Mouse (Mus musculus) lung, embryonic 14.5 days (tissue): ENCODE measurements around the gene Mapt. TPM values are rescaled to one million over a fixed set of nuclear protein-coding genes. Genes with fewer than 3 reads are reported as not detected.
"Not testable (repeated sequence)": the region's sequence is repeated elsewhere in the genome, so short reads cannot be mapped to it uniquely, and the experiment has no call there.

ENCODE experiments used
- ATAC-seq: fragments of 200-750 bp; cut with Nextera tagmentation; 2 replicates; pipeline ENCODE4 v1.8.0; 2017; ENCODE audit warnings: mild to moderate bottlenecking, moderate TSS enrichment, moderate library complexity; ENCODE audit not compliant: insufficient read depth
- DNase-seq: peaks from one replicate; pipeline ENCODE4 v3.0.0-alpha.2; 2015
- H3K27ac ChIP-seq: fragments of 300-500 bp; sonication (generic); 2 replicates; pipeline ENCODE4 v1.5.1; 2014; ENCODE audit warnings: low read depth, mild to moderate bottlenecking, moderate library complexity
- H3K27me3 ChIP-seq: fragments of 300-500 bp; sonication (generic); 2 replicates; pipeline ENCODE4 v1.6.1; 2014; ENCODE audit warnings: low read length, control low read depth; ENCODE audit not compliant: insufficient read depth
- H3K36me3 ChIP-seq: fragments of 300-500 bp; sonication (generic); 2 replicates; pipeline ENCODE4 v1.6.1; 2014; ENCODE audit warnings: control low read depth; ENCODE audit not compliant: insufficient read depth
- H3K4me1 ChIP-seq: fragments of 300-500 bp; sonication (generic); 2 replicates; pipeline ENCODE4 v1.6.1; 2014; ENCODE audit warnings: antibody characterized with exemption, control low read depth; ENCODE audit not compliant: insufficient read depth
- H3K4me2 ChIP-seq: fragments of 300-500 bp; sonication (generic); 2 replicates; pipeline ENCODE4 v1.6.1; 2014; ENCODE audit warnings: mild to moderate bottlenecking
- H3K4me3 ChIP-seq: fragments of 300-500 bp; sonication (generic); 2 replicates; pipeline ENCODE4 v1.5.1; 2014; ENCODE audit warnings: low read depth, low read length
- H3K9ac ChIP-seq: fragments of 300-500 bp; sonication (generic); 2 replicates; pipeline ENCODE4 v1.6.1; 2014
- H3K9me3 ChIP-seq: fragments of 300-500 bp; sonication (generic); 2 replicates; pipeline ENCODE4 v1.6.1; 2016; ENCODE audit warnings: low read depth, low read length, control low read depth
- CTCF ChIP-seq: IDR thresholded peaks from 2 replicates; pipeline ENCODE4 v1.5.1; 2016; ENCODE audit warnings: antibody characterized with exemption, low read depth
- WGBS: fragments of 180-500 bp; shearing (Covaris S2); extraction: QIAGEN DNeasy Blood & Tissue Kit; methylation state at CpG from one replicate; pipeline ENCODE4 v1.1.7; 2014; 5-methylcytosine and 5-hydroxymethylcytosine counted together
- polyA plus RNA-seq: library from polyadenylated mRNA; unstranded; fragments of >200 nt; fragmentation: Nextera tagmentation; extraction: Ambion mirVana; gene quantifications from 2 replicates; pipeline ENCODE4 v1.2.1, GENCODE M21; 2014

The Mapt gene
- polyA plus RNA-seq, 1 experiment from 2014 or later, result 2.5 TPM

DNA sequence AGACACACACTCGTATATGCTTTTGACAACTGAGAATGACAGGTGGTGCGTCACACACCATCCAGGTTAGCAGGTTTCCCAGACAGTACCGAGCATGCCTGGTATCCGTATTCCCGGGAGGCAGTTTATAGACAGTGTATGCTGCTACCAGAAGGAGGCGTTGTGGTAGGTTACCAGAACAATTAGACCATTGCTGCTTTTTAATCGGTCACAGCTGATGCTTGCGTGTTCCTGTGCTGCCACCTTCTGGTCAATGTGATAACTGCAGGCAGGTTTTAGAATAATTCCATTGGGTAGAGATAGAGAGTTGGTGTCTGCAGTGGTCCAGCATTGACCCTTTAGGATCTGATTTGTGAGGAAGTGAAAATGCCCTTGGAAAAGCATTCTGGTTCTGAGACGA lies 35.4 kb upstream of the Mapt start:
- H3K4me1 ChIP-seq, result no peaks in the 10 kb centered on the region
- H3K4me3 ChIP-seq, result no peak overlapping the region
- no peak overlapping the region for H3K9ac ChIP-seq
- no peaks in the 10 kb centered on the region for H3K9me3 ChIP-seq
- H3K27me3 ChIP-seq, result no peaks in the 10 kb centered on the region
- peak; percentile 95 for TF ChIP-seq CTCF
- WGBS, result 8% methylated on average over 9 of the region's 9 CpGs
- no peak overlapping the region for H3K27ac ChIP-seq
- peak; percentile 93 for DNase-seq
- H3K4me2 ChIP-seq, result no peak overlapping the region
- H3K36me3 ChIP-seq, result no peaks in the 10 kb centered on the region
- peak; percentile 17; the same call in 1 of the 2 replicates for ATAC-seq

DNA sequence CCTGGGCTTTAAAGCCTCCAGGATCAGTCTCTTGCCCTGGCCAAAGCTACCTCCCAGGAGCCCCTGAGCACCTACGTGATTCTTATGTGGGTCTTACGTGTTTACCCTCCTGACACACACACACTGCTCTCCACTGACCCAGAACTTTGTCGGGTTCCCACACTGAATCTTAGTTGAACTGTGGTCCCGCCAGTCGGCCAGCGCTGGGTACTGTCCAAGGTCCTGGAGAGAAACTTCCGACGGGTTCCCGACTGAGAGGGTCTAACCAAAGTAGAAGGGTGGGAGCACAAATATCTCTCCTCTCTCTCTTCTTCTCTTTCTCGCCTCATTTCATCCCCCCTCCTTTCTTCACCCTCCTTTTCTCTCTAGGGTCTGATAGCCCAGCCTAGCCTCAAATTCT lies 33.3 kb upstream of the Mapt start:
- DNase-seq (peak; percentile 84), ATAC-seq (no peak)
- Histone ChIP-seq H3K9me3 (no peaks in the 10 kb centered on the region), H3K27me3 (no peaks in the 10 kb centered on the region), H3K4me2 (no peak overlapping the region), H3K36me3 (no peaks in the 10 kb centered on the region), H3K9ac (no peak overlapping the region), H3K4me1 (no peaks in the 10 kb centered on the region), H3K27ac (no peak overlapping the region), H3K4me3 (no peak overlapping the region)
- TF ChIP-seq CTCF, result no peak
- 4% methylated on average over 10 of the region's 10 CpGs for WGBS

DNA sequence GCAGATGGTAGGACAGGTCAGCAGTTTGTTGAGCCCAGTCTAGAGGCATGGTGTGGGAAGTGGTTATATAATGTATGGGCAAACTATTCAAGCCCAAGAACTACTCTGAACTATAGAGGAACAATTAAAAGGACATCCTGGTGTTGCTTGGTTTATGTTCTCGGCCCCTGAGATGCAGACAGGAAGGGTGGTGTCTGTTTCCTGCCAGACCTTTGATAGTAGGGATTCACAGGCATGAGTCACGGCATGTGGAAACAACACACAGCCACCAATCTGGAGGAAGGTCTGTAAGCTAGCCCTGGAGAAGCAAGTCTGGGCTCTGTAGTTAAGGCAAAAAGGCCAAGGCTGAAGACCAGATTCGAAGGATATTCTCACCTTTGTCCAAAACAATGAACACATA lies 27.9 kb upstream of the Mapt start:
- Histone ChIP-seq H3K9me3 (no peaks in the 10 kb centered on the region), H3K36me3 (no peaks in the 10 kb centered on the region), H3K4me3 (no peak overlapping the region), H3K27ac (no peak overlapping the region), H3K4me2 (no peak overlapping the region), H3K27me3 (no peaks in the 10 kb centered on the region), H3K4me1 (no peaks in the 10 kb centered on the region), H3K9ac (no peak overlapping the region)
- 68% methylated on average over 3 of the region's 3 CpGs for WGBS
- TF ChIP-seq CTCF, result no peak
- DNase-seq (no peak), ATAC-seq (no peak)

DNA sequence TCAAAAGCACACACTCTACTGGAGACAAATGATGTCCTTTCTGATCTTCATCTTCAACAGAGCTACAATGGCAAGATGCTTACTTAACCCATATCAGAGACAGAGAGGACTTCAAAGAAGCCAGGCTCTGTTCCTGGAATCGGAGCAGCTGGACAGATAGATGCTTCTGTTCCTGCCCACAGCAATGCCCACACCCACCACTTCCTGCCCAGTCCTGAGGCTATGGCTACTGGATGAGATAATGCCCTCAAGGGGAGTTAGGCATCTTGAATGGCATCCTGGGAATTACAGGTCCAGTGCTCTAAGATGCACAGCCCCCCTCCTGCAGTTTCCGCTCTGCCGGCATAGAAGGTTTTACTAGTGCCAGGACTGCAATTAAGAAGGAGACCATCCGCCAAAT lies 24.6 kb upstream of the Mapt start:
- no peaks in the 10 kb centered on the region for H3K27me3 ChIP-seq
- DNase-seq, result no peak
- 75% methylated on average over 4 of the region's 4 CpGs for WGBS
- H3K9me3 ChIP-seq, result no peaks in the 10 kb centered on the region
- no peaks in the 10 kb centered on the region for H3K4me1 ChIP-seq
- H3K27ac ChIP-seq, result no peak overlapping the region
- no peak overlapping the region for H3K9ac ChIP-seq
- no peaks in the 10 kb centered on the region for H3K36me3 ChIP-seq
- TF ChIP-seq CTCF, result no peak
- no peak overlapping the region for H3K4me2 ChIP-seq
- no peak overlapping the region for H3K4me3 ChIP-seq
- ATAC-seq, result no peak

DNA sequence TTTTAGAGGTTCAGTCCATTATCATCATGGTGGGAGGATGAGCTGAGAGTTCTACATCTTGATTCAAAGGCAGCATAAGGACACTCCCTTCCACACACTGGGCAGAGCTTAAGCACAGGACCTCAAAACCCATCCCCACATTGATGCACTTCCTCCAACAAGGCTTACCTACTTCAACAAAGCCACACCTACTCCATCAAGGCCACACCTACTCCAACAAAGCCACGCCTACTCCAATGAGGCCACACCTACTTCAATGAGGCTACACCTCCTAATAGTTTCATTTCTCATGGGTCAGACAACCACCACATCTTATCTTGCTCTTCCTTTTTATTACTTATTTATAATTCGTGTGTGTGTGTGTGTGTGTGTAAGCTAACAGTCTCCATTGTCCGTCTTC lies 22.1 kb upstream of the Mapt start:
- Histone ChIP-seq H3K27ac (no peak overlapping the region), H3K4me3 (no peak overlapping the region), H3K4me1 (no peaks in the 10 kb centered on the region), H3K27me3 (no peaks in the 10 kb centered on the region), H3K9ac (no peak overlapping the region), H3K36me3 (no peaks in the 10 kb centered on the region), H3K9me3 (no peaks in the 10 kb centered on the region), H3K4me2 (no peak overlapping the region)
- 58% methylated on average over 3 of the region's 3 CpGs for WGBS
- no peak for DNase-seq
- no peak for ATAC-seq
- no peak for TF ChIP-seq CTCF

DNA sequence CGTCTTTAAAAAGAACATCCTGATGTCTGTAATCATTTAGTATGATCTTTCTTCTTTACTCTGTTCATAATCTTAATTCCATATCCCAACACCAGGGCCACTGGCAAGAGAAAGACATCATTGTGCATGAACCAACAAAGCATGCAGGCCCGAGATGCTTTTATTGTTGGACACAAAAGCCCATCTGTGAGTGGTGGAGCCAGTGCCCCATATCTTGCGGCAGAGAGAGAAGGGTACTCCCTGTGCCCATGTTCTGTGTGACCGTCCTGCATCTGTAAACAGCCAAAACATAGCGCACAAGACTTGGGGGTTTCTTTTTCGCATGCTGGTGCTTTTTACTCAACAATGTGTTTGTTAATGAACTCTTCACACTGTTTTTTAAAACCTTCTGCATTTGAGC lies 19.9 kb upstream of the Mapt start:
- no peak for ATAC-seq
- Histone ChIP-seq H3K4me1 (no peaks in the 10 kb centered on the region), H3K4me2 (no peak overlapping the region), H3K36me3 (no peaks in the 10 kb centered on the region), H3K27ac (no peak overlapping the region), H3K9me3 (no peaks in the 10 kb centered on the region), H3K4me3 (no peak overlapping the region), H3K27me3 (no peaks in the 10 kb centered on the region), H3K9ac (no peak overlapping the region)
- no peak for TF ChIP-seq CTCF
- 81% methylated on average over 6 of the region's 6 CpGs for WGBS
- DNase-seq, result no peak

DNA sequence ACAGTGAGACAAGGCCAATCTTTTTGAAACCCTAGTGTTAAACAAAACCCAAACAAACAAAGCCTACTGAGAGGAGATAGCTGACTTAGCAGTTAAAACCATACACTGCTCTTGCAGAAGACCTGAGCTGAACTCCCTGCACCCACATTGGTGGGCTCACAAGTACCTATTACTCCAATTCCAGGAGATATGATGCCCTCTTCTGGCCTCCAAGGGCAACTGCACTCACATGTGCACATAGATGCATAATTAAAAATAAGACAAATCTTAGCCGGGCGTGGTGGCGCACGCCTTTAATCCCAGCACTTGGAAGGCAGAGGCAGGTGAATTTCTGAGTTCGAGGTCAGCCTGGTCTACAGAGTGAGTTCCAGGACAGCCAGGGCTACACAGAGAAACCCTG lies 17.1 kb upstream of the Mapt start:
- WGBS, result 91% methylated on average over 5 of the region's 5 CpGs
- not testable (repeated sequence) for H3K9ac ChIP-seq, H3K9me3 ChIP-seq, H3K27ac ChIP-seq, H3K36me3 ChIP-seq, DNase-seq, ATAC-seq, H3K27me3 ChIP-seq, H3K4me1 ChIP-seq, H3K4me2 ChIP-seq, H3K4me3 ChIP-seq

DNA sequence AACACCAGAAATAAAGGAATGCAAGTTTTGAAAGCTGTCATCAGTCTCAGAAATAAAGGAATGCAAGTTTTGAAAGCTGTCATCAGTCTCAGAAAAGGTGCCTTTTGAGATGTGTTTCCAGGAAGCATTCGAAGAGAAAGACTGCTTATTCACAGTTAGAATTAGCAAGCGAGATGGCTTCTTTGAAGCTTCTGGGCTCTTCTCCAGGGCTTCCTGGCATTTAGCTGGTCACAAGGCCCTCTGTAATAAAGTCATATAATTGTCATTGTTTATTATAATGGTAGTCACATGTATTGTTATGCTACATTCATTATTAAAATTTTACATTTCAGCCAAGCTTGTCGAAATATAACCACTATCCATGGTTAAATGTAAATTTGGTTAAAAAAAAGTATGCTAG lies 13.1 kb upstream of the Mapt start:
- no peak for ATAC-seq
- WGBS, result 64% methylated on average over 3 of the region's 3 CpGs

More for the DNA sequence above, 13.1 kb upstream of the Mapt start:
- H3K4me2 ChIP-seq, result no peak overlapping the region
- H3K27me3 ChIP-seq, result no peaks in the 10 kb centered on the region
- H3K9me3 ChIP-seq, result no peaks in the 10 kb centered on the region
- H3K9ac ChIP-seq, result no peak overlapping the region
- no peak for TF ChIP-seq CTCF
- no peaks in the 10 kb centered on the region for H3K36me3 ChIP-seq
- H3K4me1 ChIP-seq, result no peaks in the 10 kb centered on the region
- no peak for DNase-seq
- H3K27ac ChIP-seq, result no peak overlapping the region
- H3K4me3 ChIP-seq, result no peak overlapping the region
